Mouse (Mus musculus) forebrain, embryonic 11.5 days (tissue): ENCODE data around the gene Hnrnpl. TPM values are rescaled to one million over a fixed set of nuclear protein-coding genes. Genes with fewer than 3 reads are reported as not detected.

ENCODE experiments used
- ATAC-seq: fragments of 200-750 bp; cut with Nextera tagmentation; replicated peaks from 2 replicates; pipeline ENCODE4 v1.8.0; 2017; ENCODE audit warnings: moderate TSS enrichment; ENCODE audit not compliant: low FRiP score
- DNase-seq: peaks from one replicate; pipeline ENCODE4 v3.0.0-alpha.2; 2017; ENCODE audit warnings: low spot score
- H3K27ac ChIP-seq: fragments of 300-500 bp; sonication (generic); 2 replicates; pipeline ENCODE4 v1.5.1; 2014; ENCODE audit warnings: low read depth, low read length
- H3K27me3 ChIP-seq: fragments of 300-500 bp; sonication (generic); 2 replicates; pipeline ENCODE4 v1.6.1; 2014; ENCODE audit warnings: mild to moderate bottlenecking, low read length, mixed read lengths; ENCODE audit not compliant: control insufficient read depth, insufficient read depth
- H3K36me3 ChIP-seq: fragments of 300-500 bp; sonication (generic); 2 replicates; pipeline ENCODE4 v1.6.1; 2014; ENCODE audit warnings: mild to moderate bottlenecking, low read length, moderate library complexity, mixed read lengths; ENCODE audit not compliant: control insufficient read depth, insufficient read depth
- H3K4me1 ChIP-seq: fragments of 300-500 bp; sonication (generic); replicated peaks from 2 replicates; pipeline ENCODE4 v1.6.1; 2014; ENCODE audit warnings: low read length, mixed read lengths; ENCODE audit not compliant: control insufficient read depth, insufficient read depth
- H3K4me2 ChIP-seq: fragments of 300-500 bp; sonication (generic); 2 replicates; pipeline ENCODE4 v1.6.1; 2014; ENCODE audit warnings: low read depth, mild to moderate bottlenecking, low read length, moderate library complexity, mixed read lengths; ENCODE audit not compliant: severe bottlenecking
- H3K4me3 ChIP-seq: fragments of 300-500 bp; sonication (generic); 2 replicates; pipeline ENCODE4 v1.5.1; 2014; ENCODE audit warnings: low read depth, low read length
- H3K9ac ChIP-seq: fragments of 300-500 bp; sonication (generic); 2 replicates; pipeline ENCODE4 v1.6.1; 2014; ENCODE audit warnings: low read length
- H3K9me3 ChIP-seq: fragments of 300-500 bp; sonication (generic); 2 replicates; pipeline ENCODE4 v1.6.1; 2016; ENCODE audit warnings: low read length, mixed read lengths; ENCODE audit not compliant: control insufficient read depth
- WGBS: fragments of 180-500 bp; shearing (Covaris S2); extraction: QIAGEN DNeasy Blood & Tissue Kit; methylation state at CpG from one replicate; pipeline ENCODE4 v1.1.7; 2014; 5-methylcytosine and 5-hydroxymethylcytosine counted together
- polyA plus RNA-seq: library from polyadenylated mRNA; unstranded; fragments of >200 nt; fragmentation: Nextera tagmentation; extraction: Ambion mirVana; gene quantifications from 2 replicates; pipeline ENCODE4 v1.2.1, GENCODE M21; 2014

Hnrnpl gene
- polyA plus RNA-seq, 1 experiment from 2014 or later: 382 TPM

GRCm38 (mm10) chr7:28770309-28770708, 38.0 kb upstream of the Hnrnpl start:
- peaks cover 4% of the 10 kb centered on the region for H3K4me1 ChIP-seq
- ATAC-seq (no peak), DNase-seq (no peak)
- no peak overlapping the region for H3K27ac ChIP-seq
- H3K27me3 ChIP-seq: no peaks in the 10 kb centered on the region
- no peaks in the 10 kb centered on the region for H3K36me3 ChIP-seq
- no peaks in the 10 kb centered on the region for H3K9me3 ChIP-seq
- H3K4me3 ChIP-seq: no peak overlapping the region
- 89% methylated on average over 3 of the region's 3 CpGs for WGBS
- H3K4me2 ChIP-seq: no peak overlapping the region
- H3K9ac ChIP-seq: no peak overlapping the region

- no peak overlapping the region for H3K4me2 ChIP-seq
- DNase-seq (no peak), ATAC-seq (no peak)
- WGBS: 92% methylated on average over 11 of the region's 11 CpGs
- peaks cover 4% of the 10 kb centered on the region for H3K4me1 ChIP-seq
- no peaks in the 10 kb centered on the region for H3K36me3 ChIP-seq
- H3K27me3 ChIP-seq: no peaks in the 10 kb centered on the region
- H3K27ac ChIP-seq: no peak overlapping the region
- no peaks in the 10 kb centered on the region for H3K9me3 ChIP-seq
- H3K9ac ChIP-seq: no peak overlapping the region
- no peak overlapping the region for H3K4me3 ChIP-seq
Measured at GRCm38 (mm10) chr7:28771867-28772266, 36.5 kb upstream of the Hnrnpl start.

- H3K27me3 ChIP-seq: no peaks in the 10 kb centered on the region
- H3K36me3 ChIP-seq: no peaks in the 10 kb centered on the region
- no peaks in the 10 kb centered on the region for H3K9me3 ChIP-seq
- H3K4me3 ChIP-seq: no peak overlapping the region
- no peak overlapping the region for H3K4me2 ChIP-seq
- ATAC-seq (no peak), DNase-seq (no peak)
- WGBS: 71% methylated on average over 3 of the region's 3 CpGs
- no peak overlapping the region for H3K27ac ChIP-seq
- H3K9ac ChIP-seq: no peak overlapping the region
- no peaks in the 10 kb centered on the region for H3K4me1 ChIP-seq
Measured at GRCm38 (mm10) chr7:28773163-28773562, 35.2 kb upstream of the Hnrnpl start.

DNA sequence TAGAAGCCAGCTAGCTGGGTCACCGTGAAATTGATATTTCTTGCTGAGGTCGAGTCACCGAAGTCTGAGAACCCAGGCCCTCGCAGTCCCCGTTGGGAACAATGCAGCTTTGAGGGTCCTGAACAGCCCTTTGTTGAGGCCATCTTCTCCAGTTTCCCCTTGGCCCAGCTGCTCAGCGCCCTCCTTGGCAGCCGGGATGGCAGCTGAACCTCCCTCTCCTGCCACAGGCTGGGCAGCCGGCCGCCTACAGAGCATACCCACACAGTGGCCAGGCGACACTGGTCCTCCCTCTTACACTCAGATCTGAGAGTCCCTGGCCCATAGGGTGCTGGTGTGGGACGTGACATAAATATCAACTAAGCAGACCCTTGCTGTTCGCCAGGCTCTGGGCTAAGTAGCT, 34.2 kb upstream of the Hnrnpl start:
- H3K4me3 ChIP-seq: no peak overlapping the region
- H3K27me3 ChIP-seq: no peaks in the 10 kb centered on the region
- no peaks in the 10 kb centered on the region for H3K9me3 ChIP-seq
- no peak overlapping the region for H3K27ac ChIP-seq
- ATAC-seq: no peak
- H3K36me3 ChIP-seq: no peaks in the 10 kb centered on the region
- 77% methylated on average over 12 of the region's 12 CpGs for WGBS
- no peak overlapping the region for H3K4me2 ChIP-seq
- no peaks in the 10 kb centered on the region for H3K4me1 ChIP-seq
- no peak overlapping the region for H3K9ac ChIP-seq
- DNase-seq: no peak

DNA sequence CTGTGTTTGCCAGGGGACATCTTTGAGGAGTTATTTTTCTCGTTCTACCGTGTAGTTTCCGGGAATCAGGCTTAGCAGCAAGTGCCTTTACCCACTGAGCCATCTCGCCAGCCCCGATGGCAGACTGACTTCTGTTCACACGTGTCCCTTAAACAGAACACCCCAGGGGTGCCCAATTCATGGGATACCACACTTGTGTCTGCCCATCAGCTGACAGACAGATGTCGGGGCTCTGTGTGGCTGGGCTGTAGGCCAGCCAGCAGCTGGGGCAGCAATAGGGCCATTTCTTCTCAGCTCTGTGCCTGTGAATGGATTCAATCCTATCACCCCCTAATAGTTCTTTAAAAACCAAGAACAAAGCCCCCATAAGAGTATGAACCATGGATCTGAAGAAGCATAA, 33.2 kb upstream of the Hnrnpl start:
- H3K36me3 ChIP-seq: no peaks in the 10 kb centered on the region

GRCm38 (mm10) chr7:28778825-28779224, 29.5 kb upstream of the Hnrnpl start:
- Histone ChIP-seq H3K9me3 (no peaks in the 10 kb centered on the region), H3K4me2 (no peak overlapping the region), H3K4me3 (no peak overlapping the region), H3K9ac (no peak overlapping the region), H3K27ac (no peak overlapping the region), H3K27me3 (no peaks in the 10 kb centered on the region), H3K4me1 (no peaks in the 10 kb centered on the region), H3K36me3 (no peaks in the 10 kb centered on the region)
- 82% methylated on average over 9 of the region's 9 CpGs for whole genome bisulfite sequencing
- DNase-seq (no peak), ATAC-seq (no peak)

More for the DNA sequence above, 33.2 kb upstream of the Hnrnpl start:
- no peaks in the 10 kb centered on the region for H3K9me3 ChIP-seq
- WGBS: 89% methylated on average over 7 of the region's 7 CpGs
- no peaks in the 10 kb centered on the region for H3K4me1 ChIP-seq
- H3K27ac ChIP-seq: no peak overlapping the region
- H3K9ac ChIP-seq: no peak overlapping the region
- no peak overlapping the region for H3K4me2 ChIP-seq
- no peak overlapping the region for H3K4me3 ChIP-seq
- ATAC-seq (no peak), DNase-seq (no peak)
- H3K27me3 ChIP-seq: no peaks in the 10 kb centered on the region

DNA sequence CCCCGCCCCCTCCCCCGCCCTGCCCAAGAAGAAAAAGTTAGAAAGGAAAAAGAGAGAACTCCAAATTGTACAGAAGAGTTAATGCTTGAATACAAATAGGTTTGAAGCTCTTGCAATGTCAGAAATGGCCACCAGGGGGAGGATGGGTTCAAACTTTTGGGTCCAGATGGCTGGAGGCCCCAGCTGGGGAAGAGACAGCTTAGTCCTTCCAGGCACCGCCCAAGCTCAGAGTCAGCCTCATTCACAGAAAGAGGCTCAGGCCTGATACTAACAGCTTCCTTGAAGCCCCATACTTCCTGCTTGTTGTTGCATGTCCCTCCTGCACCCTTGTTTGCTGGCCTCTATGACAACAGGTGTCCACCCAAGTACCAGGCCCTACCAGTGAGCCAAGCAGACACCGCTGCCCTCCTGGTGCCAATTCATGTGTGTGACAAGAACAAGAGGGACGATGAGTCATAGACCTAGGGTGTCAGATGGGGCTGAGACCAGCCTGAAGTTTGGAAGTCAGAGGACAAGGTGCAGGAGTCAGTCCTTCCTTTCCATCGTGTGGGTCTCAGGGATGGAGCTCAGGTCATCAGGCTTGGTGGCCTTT, 28.2 kb upstream of the Hnrnpl start:
- Histone ChIP-seq H3K27me3 (no peaks in the 10 kb centered on the region), H3K9me3 (no peaks in the 10 kb centered on the region), H3K4me3 (no peak overlapping the region), H3K4me2 (no peak overlapping the region), H3K36me3 (no peaks in the 10 kb centered on the region), H3K27ac (no peak overlapping the region), H3K9ac (no peak overlapping the region), H3K4me1 (no peaks in the 10 kb centered on the region)
- 48% methylated on average over 6 of the region's 6 CpGs for WGBS
- ATAC-seq (peak; percentile 56; the same call in 1 of the 2 replicates), DNase-seq (peak; percentile 93)

DNA sequence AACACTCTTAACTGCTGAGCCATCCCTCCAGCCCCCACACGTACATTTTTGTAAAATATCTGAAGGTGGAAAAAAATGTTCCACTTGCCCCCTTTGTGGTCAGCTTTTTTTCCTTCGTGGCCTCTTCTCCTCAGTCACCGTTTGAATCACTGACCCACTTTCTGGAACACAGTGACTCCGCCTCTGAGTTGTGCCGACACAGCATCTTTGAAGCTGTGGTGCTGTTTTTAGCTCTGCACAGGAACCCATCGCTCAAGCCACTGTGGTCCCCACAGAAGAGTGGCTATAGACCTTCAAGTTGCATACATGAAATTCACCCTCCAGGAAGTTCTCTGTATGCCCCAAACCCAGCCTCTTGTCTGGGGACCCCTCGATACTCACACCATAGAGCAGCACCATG, 27.5 kb upstream of the Hnrnpl start:
- H3K4me2 ChIP-seq: no peak overlapping the region
- DNase-seq (no peak), ATAC-seq (no peak)
- no peak overlapping the region for H3K4me3 ChIP-seq
- no peaks in the 10 kb centered on the region for H3K27me3 ChIP-seq
- no peaks in the 10 kb centered on the region for H3K9me3 ChIP-seq
- H3K4me1 ChIP-seq: no peaks in the 10 kb centered on the region
- no peak overlapping the region for H3K27ac ChIP-seq
- no peaks in the 10 kb centered on the region; the same call in 1 of the 2 replicates for H3K36me3 ChIP-seq
- WGBS: 86% methylated on average over 7 of the region's 7 CpGs
- H3K9ac ChIP-seq: no peak overlapping the region

GRCm38 (mm10) chr7:28781261-28781663, 27.1 kb upstream of the Hnrnpl start:
- Histone ChIP-seq H3K9me3 (no peaks in the 10 kb centered on the region), H3K4me3 (no peak overlapping the region), H3K27ac (no peak overlapping the region), H3K9ac (no peak overlapping the region), H3K36me3 (no peaks in the 10 kb centered on the region; the same call in 1 of the 2 replicates), H3K4me1 (no peaks in the 10 kb centered on the region), H3K4me2 (no peak overlapping the region), H3K27me3 (no peaks in the 10 kb centered on the region)
- no peak for ATAC-seq
- DNase-seq: no peak
- WGBS: 92% methylated on average over 8 of the region's 8 CpGs
